Mouse (Mus musculus) macrophage (primary cell): Measurements from ENCODE around the gene Sema6d. TPM values are rescaled to one million over a fixed set of nuclear protein-coding genes. Genes with fewer than 3 reads are reported as not detected.

Experiments used
- H3K27ac ChIP-seq: fragments of 350-480 bp; formaldehyde crosslinking; 2 replicates; pipeline ENCODE4 v1.9.0; 2021
- H3K36me3 ChIP-seq: fragments of 350-480 bp; formaldehyde crosslinking; 2 replicates; pipeline ENCODE4 v1.9.0; 2021; ENCODE audit errors: inconsistent target
- H3K4me3 ChIP-seq: fragments of 350-480 bp; formaldehyde crosslinking; 2 replicates; pipeline ENCODE4 v1.9.0; 2021; ENCODE audit errors: inconsistent target
- H3K79me2 ChIP-seq: fragments of 350-480 bp; formaldehyde crosslinking; 2 replicates; pipeline ENCODE4 v1.9.0; 2021; ENCODE audit errors: inconsistent target
- WGBS: methylation state at CpG from one replicate; pipeline ENCODE4 v1.1.7; 2026; ENCODE audit warnings: inconsistent platforms; ENCODE audit not compliant: missing documents; 5-methylcytosine and 5-hydroxymethylcytosine counted together
- polyA plus RNA-seq: library from polyadenylated mRNA; stranded (reverse); fragments of 250-400 nt; gene quantifications from 3 replicates; pipeline ENCODE4 v1.2.4, GENCODE M21; 2018; ENCODE audit warnings: inconsistent platforms

Gene Sema6d
- polyA plus RNA-seq, 1 experiment from 2014 or later: 1.1 TPM

DNA sequence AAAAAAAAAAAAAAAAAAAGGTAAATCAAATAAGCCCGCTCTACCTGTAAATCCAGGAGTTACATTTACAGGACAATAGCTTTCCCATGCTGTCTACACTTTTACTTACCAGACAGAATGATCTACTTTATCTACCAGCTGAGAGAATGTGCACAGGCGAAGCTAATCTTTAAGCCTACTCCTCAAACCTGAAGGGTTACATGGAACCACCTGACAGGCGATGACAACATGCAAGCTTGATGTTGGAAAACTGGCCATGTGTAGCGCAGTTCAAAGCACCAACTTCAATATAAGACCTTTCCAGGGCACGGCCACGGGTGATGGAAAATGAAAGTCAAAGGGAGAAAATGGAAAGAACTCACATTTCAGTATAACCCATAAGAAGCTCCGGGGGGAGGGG lies 35.7 kb downstream of the Sema6d start:
- H3K79me2 ChIP-seq: no peaks in the 10 kb centered on the region
- H3K4me3 ChIP-seq: no peak overlapping the region
- 89% methylated on average over 7 of the region's 7 CpGs for WGBS
- H3K36me3 ChIP-seq: no peaks in the 10 kb centered on the region
- no peak overlapping the region for H3K27ac ChIP-seq

DNA sequence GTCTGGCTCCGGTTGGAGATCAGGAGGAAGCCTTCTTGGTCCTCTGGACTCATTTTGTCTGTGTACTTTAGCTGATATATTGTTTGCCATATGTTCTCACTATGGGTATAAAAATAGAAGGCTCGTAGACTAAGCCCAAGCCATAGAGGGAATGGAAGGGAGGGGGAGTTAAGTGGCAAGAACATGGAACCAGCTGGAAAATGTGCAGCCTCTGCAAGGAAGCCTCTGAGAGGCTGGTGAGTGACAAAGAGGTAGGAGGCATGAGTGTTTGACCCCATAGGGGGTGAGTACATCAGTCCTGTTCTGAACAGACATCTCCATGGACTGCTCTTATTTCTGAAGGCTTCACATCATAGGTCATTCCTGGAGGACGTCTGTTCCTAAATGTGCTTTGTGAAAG lies 37.1 kb downstream of the Sema6d start:
- 83% methylated on average over 3 of the region's 3 CpGs for WGBS
- Histone ChIP-seq H3K4me3 (no peak overlapping the region), H3K36me3 (no peaks in the 10 kb centered on the region), H3K27ac (no peak overlapping the region), H3K79me2 (no peaks in the 10 kb centered on the region)

- 65% methylated on average over 2 of the region's 2 CpGs for WGBS
These were observed 41.1 kb downstream of the Sema6d start for GRCm38 (mm10) chr2:124130876-124131275.

DNA sequence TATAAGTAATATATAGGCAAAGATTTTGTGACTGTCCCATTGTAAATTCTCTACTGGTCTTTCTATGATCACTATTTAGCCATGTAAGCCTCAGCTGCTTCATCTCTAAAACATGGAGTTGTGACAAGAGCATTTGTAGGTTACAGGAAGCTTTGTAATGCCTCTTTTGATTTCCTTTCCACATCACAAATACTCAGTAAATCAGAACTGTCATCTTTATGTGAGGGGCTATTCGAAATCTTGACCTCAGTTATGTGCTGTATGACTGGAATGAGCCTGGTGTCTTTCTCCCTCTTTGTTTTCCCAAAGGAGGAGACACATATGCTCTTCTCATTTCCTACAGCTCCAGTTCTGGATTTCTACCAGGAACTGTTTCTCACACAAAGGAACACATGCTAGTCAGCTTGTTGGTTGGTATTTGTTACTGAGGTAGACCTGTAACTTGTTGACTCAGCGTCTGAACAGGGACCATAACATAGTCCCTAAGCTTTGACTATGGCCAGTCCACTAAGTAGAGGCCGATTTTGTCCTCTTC lies 51.8 kb downstream of the Sema6d start:
- no peak overlapping the region for H3K4me3 ChIP-seq
- no peaks in the 10 kb centered on the region for H3K79me2 ChIP-seq
- whole genome bisulfite sequencing: 63% methylated on average over 3 of the region's 3 CpGs
- no peaks in the 10 kb centered on the region for H3K36me3 ChIP-seq
- H3K27ac ChIP-seq: no peak overlapping the region

More at GRCm38 (mm10) chr2:124130876-124131275, 41.1 kb downstream of the Sema6d start:
- Histone ChIP-seq H3K4me3 (no peak overlapping the region), H3K36me3 (no peaks in the 10 kb centered on the region), H3K27ac (no peak overlapping the region), H3K79me2 (no peaks in the 10 kb centered on the region)

DNA sequence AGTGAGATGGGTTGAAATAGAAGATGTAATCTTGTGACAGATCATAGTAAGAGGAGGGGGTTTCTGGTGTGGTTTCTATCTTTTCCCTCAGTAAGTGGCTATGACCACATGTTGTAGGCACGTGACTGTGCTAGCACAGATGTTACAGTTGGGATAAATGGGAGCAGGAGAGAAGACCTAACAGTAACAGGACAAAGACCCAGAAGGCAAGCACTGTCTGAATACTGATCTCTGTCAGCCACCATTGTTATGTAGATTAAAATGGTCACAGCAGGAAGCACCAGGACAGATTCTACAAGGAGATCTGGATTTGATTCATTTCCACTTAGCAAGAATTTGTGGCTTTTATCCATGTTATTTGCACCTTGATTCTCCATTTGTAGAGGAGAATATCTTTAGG lies 55.8 kb downstream of the Sema6d start:
- H3K36me3 ChIP-seq: no peaks in the 10 kb centered on the region
- no peak overlapping the region for H3K4me3 ChIP-seq
- WGBS: 80% methylated on average over 1 of the region's 1 CpGs
- H3K27ac ChIP-seq: no peak overlapping the region
- no peaks in the 10 kb centered on the region for H3K79me2 ChIP-seq

DNA sequence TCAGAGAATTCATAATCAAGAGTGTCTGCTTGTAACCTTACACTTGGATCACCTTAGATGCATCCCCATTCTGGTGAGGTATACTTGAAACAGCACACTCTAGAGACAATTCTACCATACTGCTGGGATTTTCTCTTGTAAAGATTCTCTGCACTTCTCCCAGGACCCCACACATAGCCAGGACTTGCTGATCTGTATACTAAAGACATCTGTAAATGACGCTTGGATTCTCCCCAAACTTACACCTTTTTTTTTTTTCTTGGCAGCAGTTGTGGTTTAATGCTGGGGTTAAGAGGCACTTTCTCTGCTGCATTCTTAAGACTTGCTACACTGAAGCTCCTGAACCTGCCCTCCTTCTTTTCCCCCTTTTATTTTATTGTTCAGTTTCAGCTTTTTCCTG lies 68.4 kb downstream of the Sema6d start:
- WGBS: 100% methylated on average over 1 of the region's 1 CpGs
- Histone ChIP-seq H3K27ac (no peak overlapping the region), H3K79me2 (no peaks in the 10 kb centered on the region), H3K36me3 (no peaks in the 10 kb centered on the region), H3K4me3 (no peak overlapping the region)

- WGBS: 86% methylated on average over 6 of the region's 7 CpGs
- Histone ChIP-seq H3K27ac (no peak overlapping the region), H3K79me2 (no peaks in the 10 kb centered on the region), H3K4me3 (no peak overlapping the region), H3K36me3 (no peaks in the 10 kb centered on the region)
These were observed 72.3 kb downstream of the Sema6d start for GRCm38 (mm10) chr2:124162001-124162599.

DNA sequence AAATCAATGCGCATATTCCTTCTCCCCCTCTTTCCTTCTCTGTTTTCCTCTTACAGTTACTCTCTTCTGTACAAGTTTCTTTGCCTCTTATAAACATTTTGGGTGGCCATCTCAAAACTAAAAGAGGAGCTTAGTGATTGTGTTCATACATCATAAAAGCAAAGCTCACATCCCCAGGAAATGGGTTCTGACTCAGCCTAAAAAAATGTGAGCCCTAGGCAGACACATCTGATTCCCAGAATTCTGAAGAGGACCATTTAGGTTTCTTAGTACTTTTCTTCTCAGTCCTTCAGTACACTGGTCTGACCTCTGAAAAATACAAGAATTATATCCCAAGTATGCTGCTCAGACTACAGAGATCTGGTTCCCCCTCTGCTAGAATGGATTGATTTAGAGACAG lies 78.6 kb downstream of the Sema6d start:
- H3K36me3 ChIP-seq: no peaks in the 10 kb centered on the region
- H3K27ac ChIP-seq: no peak overlapping the region
- WGBS: 100% methylated on average over 1 of the region's 1 CpGs
- no peak overlapping the region for H3K4me3 ChIP-seq
- H3K79me2 ChIP-seq: no peaks in the 10 kb centered on the region

GRCm38 (mm10) chr2:124171718-124172117 lies 81.9 kb downstream of the Sema6d start:
- Histone ChIP-seq H3K4me3 (no peak overlapping the region), H3K79me2 (no peaks in the 10 kb centered on the region), H3K27ac (no peak overlapping the region), H3K36me3 (no peaks in the 10 kb centered on the region)
- WGBS: 96% methylated on average over 3 of the region's 3 CpGs

GRCm38 (mm10) chr2:124176265-124176664 lies 86.5 kb downstream of the Sema6d start:
- WGBS: 14% methylated on average over 1 of the region's 1 CpGs
- Histone ChIP-seq H3K79me2 (no peaks in the 10 kb centered on the region), H3K27ac (no peak overlapping the region), H3K4me3 (no peak overlapping the region), H3K36me3 (no peaks in the 10 kb centered on the region)

DNA sequence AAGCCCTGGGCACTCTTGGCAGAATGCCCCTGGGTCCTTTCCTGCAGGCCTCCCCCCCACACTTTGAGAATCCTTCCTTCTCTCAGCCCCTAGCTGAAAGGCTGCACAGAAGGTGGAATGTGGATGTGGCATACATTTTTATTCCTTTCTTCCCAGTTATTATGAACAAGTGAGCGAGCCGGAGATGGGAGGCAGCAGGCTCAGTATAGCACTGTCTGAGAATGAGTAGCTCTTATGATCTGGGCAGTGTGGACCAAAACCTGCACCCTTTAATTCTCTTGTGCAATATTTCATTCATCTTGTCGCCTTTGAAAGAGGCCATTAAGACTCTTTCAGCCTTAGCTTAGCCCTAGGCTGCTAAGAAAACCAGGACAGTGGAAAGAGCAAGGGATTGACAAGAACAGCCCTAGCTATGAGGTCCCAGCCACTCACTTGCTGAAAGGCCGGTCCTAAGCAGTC lies 87.0 kb downstream of the Sema6d start:
- WGBS: 83% methylated on average over 4 of the region's 4 CpGs
- Histone ChIP-seq H3K36me3 (no peaks in the 10 kb centered on the region), H3K79me2 (no peaks in the 10 kb centered on the region), H3K27ac (no peak overlapping the region), H3K4me3 (no peak overlapping the region)

DNA sequence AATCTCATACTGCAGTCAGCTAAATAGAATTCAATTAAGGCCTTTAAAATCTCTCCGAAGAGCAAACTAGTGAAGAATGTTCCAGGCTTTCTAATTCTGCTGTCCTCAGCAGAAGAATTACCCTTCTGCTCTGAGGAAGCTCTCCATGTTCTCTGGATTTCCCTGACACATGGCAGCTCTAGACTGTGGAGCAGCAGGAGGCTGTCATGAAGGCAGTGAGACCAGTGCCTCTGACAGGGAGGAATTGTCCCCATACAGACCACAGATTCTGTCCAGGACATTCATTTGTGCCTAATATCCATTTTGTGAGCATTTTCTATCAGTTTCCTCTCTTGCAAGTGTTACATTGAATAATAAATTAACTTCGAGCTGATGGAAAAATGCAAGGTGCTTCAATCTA lies 99.5 kb downstream of the Sema6d start:
- no peak overlapping the region for H3K27ac ChIP-seq
- H3K4me3 ChIP-seq: no peak overlapping the region
- H3K79me2 ChIP-seq: no peaks in the 10 kb centered on the region
- WGBS: 84% methylated on average over 2 of the region's 2 CpGs
- no peaks in the 10 kb centered on the region for H3K36me3 ChIP-seq

DNA sequence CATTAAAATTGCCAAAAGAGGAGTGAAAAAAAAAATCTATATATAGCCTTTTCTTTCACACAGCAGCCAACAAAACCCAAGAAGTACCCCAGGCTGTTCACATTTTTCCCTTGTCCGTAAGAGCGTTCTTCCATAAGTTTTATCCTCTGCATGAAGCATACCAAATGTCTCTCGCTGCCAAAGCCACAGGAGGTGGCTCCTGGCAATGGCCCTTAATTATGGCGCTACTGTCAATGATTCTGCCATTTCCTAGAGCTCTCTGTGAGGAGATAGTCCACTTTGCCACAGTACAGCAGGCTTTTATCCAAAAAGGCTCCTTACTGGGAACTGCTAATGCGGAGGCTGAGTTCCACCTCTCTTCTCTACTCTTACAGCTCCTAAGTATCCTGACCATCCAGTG lies 104.3 kb downstream of the Sema6d start:
- Histone ChIP-seq H3K27ac (no peak overlapping the region), H3K4me3 (no peak overlapping the region), H3K79me2 (no peaks in the 10 kb centered on the region), H3K36me3 (no peaks in the 10 kb centered on the region)
- WGBS: 96% methylated on average over 5 of the region's 5 CpGs

DNA sequence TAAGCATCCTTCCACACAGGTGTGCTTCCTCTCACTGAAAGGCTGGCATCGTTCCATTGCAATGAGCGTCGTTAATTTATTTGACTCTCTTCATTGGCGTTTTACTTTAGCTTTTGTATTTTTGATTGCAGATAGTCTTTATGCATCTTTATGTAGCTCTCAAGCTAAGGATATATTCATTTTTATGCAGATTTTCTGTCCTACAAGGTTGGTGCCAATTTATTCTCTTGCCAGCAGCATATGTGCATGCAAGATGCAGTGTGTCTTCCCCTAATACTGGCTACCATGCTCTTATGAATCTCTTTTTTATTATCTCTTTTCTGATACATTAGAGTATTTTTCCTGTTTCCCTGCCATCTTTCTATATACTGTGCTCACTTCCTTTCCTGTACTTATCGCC lies 111.7 kb downstream of the Sema6d start:
- no peak overlapping the region for H3K4me3 ChIP-seq
- no peak overlapping the region for H3K27ac ChIP-seq
- no peaks in the 10 kb centered on the region for H3K36me3 ChIP-seq
- no peaks in the 10 kb centered on the region for H3K79me2 ChIP-seq
- WGBS: 91% methylated on average over 5 of the region's 5 CpGs

DNA sequence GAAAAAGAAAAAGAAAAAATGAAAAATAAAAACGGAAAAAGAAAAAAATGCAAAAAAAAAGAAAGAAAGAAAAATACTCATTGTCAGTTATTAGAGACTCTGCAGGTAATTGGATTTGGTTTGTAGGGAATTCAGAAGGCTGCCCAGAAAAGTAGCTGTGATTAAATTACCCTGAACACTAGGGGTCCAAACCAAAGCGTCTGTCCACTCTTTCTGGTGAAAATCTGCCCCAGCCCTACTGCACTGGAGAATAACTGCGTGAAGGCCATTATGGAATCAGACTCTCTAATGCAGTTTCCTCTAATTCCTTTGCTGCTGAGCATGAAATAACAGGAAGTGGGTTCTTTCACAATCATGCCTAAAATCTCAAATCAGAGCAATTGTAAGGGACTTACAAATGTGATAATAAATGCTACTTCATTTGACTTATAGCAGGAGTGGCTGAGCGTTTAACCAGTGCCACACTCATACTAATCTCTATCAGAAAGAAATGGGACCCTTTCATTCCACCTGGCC lies 112.8 kb downstream of the Sema6d start:
- Histone ChIP-seq H3K27ac (peak overlapping the region; percentile 9; the same call in 1 of the 2 replicates), H3K79me2 (no peaks in the 10 kb centered on the region), H3K4me3 (no peak overlapping the region), H3K36me3 (no peaks in the 10 kb centered on the region)
- 9% methylated on average over 4 of the region's 4 CpGs for WGBS

- H3K27ac ChIP-seq: no peak overlapping the region
- no peak overlapping the region for H3K4me3 ChIP-seq
- WGBS: 46% methylated on average over 5 of the region's 5 CpGs
- no peaks in the 10 kb centered on the region for H3K79me2 ChIP-seq
- H3K36me3 ChIP-seq: no peaks in the 10 kb centered on the region
These were observed 116.0 kb downstream of the Sema6d start for GRCm38 (mm10) chr2:124205811-124206210.
